Mouse (Mus musculus): ENCODE measurements around the gene 9630041A04Rik. TPM values are rescaled to one million over a fixed set of nuclear protein-coding genes. Genes with fewer than 3 reads are reported as not detected.

9630041A04Rik gene
- total RNA-seq (2012; rRNA removed) (not detected in 2 replicates), total RNA-seq (2014; rRNA removed) (not detected in 2 replicates), polyA plus RNA-seq (2012; ENCODE audit: insufficient read length, low read depth) (not detected in 2 replicates)

DNA sequence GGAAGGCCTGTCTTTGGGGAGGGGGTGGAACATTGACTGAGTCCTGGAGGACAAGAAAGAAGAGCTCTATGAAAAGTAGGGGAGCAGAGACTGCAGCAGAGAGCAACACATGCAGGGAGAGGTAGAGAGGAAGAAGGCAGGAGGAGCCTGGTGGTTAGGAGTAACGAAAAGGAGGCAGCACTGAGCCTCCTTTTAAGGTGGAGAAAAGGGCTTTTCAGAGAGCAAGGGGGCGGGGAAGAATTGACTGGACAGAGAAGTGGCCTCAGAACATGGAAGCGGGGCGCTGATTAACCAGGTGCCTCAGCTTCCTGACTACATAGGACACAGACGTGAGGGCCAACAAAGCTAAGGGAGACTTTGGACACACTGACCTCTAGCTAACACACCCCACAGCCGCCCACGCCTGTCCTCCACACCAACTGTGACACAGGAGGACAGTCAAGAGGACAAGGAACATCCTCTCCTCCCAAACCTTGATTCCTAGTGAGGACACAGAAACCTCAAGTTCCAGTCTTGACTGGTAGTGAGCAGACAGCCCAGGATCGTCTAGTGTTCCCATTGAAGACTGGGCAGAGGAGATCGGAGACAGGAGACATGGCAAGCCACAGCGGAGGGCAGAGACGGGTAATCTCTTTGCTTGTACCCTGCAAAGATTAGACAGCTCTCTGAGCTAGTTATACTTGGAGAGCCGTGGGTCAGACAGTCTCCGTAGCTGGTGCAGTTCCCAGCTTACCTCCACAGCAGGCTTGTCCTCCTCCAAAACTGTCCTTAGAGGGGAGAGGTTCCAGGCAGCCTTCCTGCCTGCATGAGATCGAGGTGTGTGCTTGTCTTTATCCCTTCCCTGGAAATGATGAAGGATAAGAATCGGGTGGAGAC lies at the start of gene 9630041A04Rik:
TSS of gene 9630041A04Rik (plus strand) at position 246 of the 876 bp plus-strand sequence.
- dilution Hi-C loops (cut with MboI; ENCODE audit: extremely low pct_ligation_motif_present, extremely low pct_unique_long_range_greater_than_20kb, low sequenced_read_pairs) = no loop called here
- Histone ChIP-seq H3K9ac (ENCODE audit: insufficient read depth, low read depth) (no peak within 1 kb of the TSS), H3K4me2 (ENCODE audit: insufficient read depth, low read depth, poor library complexity, severe bottlenecking) (no peak within 1 kb of the TSS), H3K79me2 (replicated peaks; ENCODE audit: control insufficient read depth, extremely low read depth, insufficient read depth, poor library complexity, severe bottlenecking) (no peaks in the 10 kb centered on the region), H3K27ac (ENCODE audit: insufficient read depth, low read depth) (no peak within 1 kb of the TSS), H3K4me1 (ENCODE audit: control insufficient read depth in 1 of 2, insufficient read depth in 2 of 2) (no peaks in the 10 kb centered on the region), H3K36me3 (replicated peaks in 1 of 2; ENCODE audit: control insufficient read depth in 1 of 2, insufficient read depth in 1 of 2, low read length in 1 of 2) (no peaks in the 10 kb centered on the region), H3K9me3 (replicated peaks; ENCODE audit: low read length) (peaks cover 74% of the 10 kb centered on the region), H3K4me3 (replicated peaks in 1 of 3; ENCODE audit: low read depth in 2 of 3, low read length in 2 of 3, poor library complexity in 1 of 3) (no peak within 1 kb of the TSS), H3K27me3 (replicated peaks) (no peaks in the 10 kb centered on the region)
- DNase-seq (ENCODE audit: extremely low read depth) = no peak
- in situ Hi-C loops (cut with MboI; ENCODE audit: low pct_ligation_motif_present, low pct_unique_long_range_greater_than_20kb, low sequenced_read_pairs) = no loop called here
- TF ChIP-seq BHLHE40 (IDR thresholded peaks at IDR 0.05; ENCODE audit: low read depth, low read length) = no peak
- no peak for TF ChIP-seq JUND (conservative IDR thresholded peaks at IDR 0.05; ENCODE audit: low read depth, low read length)
- TF ChIP-seq RAD21 (IDR thresholded peaks at IDR 0.05; ENCODE audit: low read depth, low read length) = no peak
- no peak for TF ChIP-seq GABPA (IDR thresholded peaks at IDR 0.05; ENCODE audit: insufficient replicate concordance, low read depth, low read length)
- no peak for TF ChIP-seq KAT2A (IDR thresholded peaks at IDR 0.05; ENCODE audit: insufficient replicate concordance, low read length)
- TF ChIP-seq CTCF (conservative IDR thresholded peaks at IDR 0.05 in 1 of 2, IDR thresholded peaks at IDR 0.05 in 1 of 2; ENCODE audit: low read depth in 2 of 2, low read length in 2 of 2) = no peak
- TF ChIP-seq RCOR1 (conservative IDR thresholded peaks at IDR 0.05; ENCODE audit: low read depth, low read length) = no peak

- H3K79me2 ChIP-seq (replicated peaks; ENCODE audit: control insufficient read depth, extremely low read depth, insufficient read depth, poor library complexity, severe bottlenecking) = no peaks in the 10 kb centered on the region
- H3K27me3 ChIP-seq (replicated peaks) = no peaks in the 10 kb centered on the region
- dilution Hi-C loops (cut with MboI; ENCODE audit: extremely low pct_ligation_motif_present, extremely low pct_unique_long_range_greater_than_20kb, low sequenced_read_pairs) (no loop called here), in situ Hi-C loops (cut with MboI; ENCODE audit: low pct_ligation_motif_present, low pct_unique_long_range_greater_than_20kb, low sequenced_read_pairs) (no loop called here)
- no peak for DNase-seq (ENCODE audit: extremely low read depth)
- H3K9ac ChIP-seq (ENCODE audit: insufficient read depth, low read depth) = no peak overlapping the region
- H3K36me3 ChIP-seq (replicated peaks in 1 of 2; ENCODE audit: control insufficient read depth in 1 of 2, insufficient read depth in 1 of 2, low read length in 1 of 2) = no peaks in the 10 kb centered on the region
- no peak overlapping the region for H3K4me2 ChIP-seq (ENCODE audit: insufficient read depth, low read depth, poor library complexity, severe bottlenecking)
- H3K4me3 ChIP-seq (replicated peaks in 1 of 3; ENCODE audit: low read depth in 2 of 3, low read length in 2 of 3, poor library complexity in 1 of 3) = no peak overlapping the region
- no peaks in the 10 kb centered on the region for H3K4me1 ChIP-seq (ENCODE audit: control insufficient read depth in 1 of 2, insufficient read depth in 2 of 2)
- peaks cover 88% of the 10 kb centered on the region for H3K9me3 ChIP-seq (replicated peaks; ENCODE audit: low read length)
- no peak for TF ChIP-seq POLR2A (IDR thresholded peaks at IDR 0.05; ENCODE audit: low read depth, low read length)
- TF ChIP-seq ZMIZ1 (IDR thresholded peaks at IDR 0.05; ENCODE audit: low read depth, low read length) = no peak
- TF ChIP-seq ETS1 (conservative IDR thresholded peaks at IDR 0.05; ENCODE audit: low read depth, low read length) = no peak
- no peak for TF ChIP-seq HCFC1 (IDR thresholded peaks at IDR 0.05; ENCODE audit: low read depth, low read length)
- TF ChIP-seq JUND (conservative IDR thresholded peaks at IDR 0.05; ENCODE audit: low read depth, low read length) = no peak
- TF ChIP-seq POLR2AphosphoS2 (IDR thresholded peaks at IDR 0.05; ENCODE audit: low read depth, low read length) = no peak
- TF ChIP-seq TCF12 (IDR thresholded peaks at IDR 0.05; ENCODE audit: low read depth, low read length) = no peak
- H3K27ac ChIP-seq (ENCODE audit: insufficient read depth, low read depth) = no peak overlapping the region
These were observed 37.7 kb upstream of the 9630041A04Rik start for GRCm38 (mm10) chr9:101823896-101824295.
